Mouse (Mus musculus): Measurements from ENCODE around the gene Spata45. TPM values are rescaled to one million over a fixed set of nuclear protein-coding genes. Genes with fewer than 3 reads are reported as not detected.

Gene Spata45
- total RNA-seq, 2 experiments from 2014 or later = not detected

GRCm38 (mm10) chr1:191084951-191085559 lies 48.6 kb downstream of the Spata45 start:
- peak; percentile 40 to 76 for DNase-seq

- DNase-seq = peak in 1 of 2 experiments; percentile 53
These were observed 49.2 kb downstream of the Spata45 start for GRCm38 (mm10) chr1:191085597-191085996.

DNA sequence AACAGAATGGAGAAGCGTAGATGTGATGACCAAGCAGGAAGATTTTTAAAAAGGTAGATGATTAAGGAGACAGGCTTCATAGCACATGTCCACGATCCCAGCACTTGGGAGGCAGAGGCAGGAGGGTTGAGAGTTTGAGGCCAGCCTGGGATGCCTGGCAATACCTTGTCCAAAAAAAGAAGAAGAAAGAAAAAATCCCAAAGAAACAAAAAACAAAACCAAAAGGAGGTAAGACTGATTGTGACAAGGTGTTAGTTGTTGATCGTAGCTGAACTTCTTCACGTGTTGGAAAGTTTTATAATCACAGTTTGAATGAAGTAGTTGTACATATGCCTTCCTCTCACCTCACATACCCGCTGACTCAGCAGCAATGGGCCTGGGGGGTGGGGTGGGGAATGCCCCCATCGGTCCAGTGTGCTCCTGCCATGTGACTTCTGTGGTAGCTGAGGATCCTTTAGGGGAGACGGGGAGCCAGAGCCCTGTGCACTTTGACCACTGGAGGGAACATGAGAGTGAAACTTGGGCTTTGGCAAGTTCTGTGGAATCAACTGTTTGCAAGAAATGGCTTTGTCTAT lies 50.0 kb downstream of the Spata45 start:
- DNase-seq = no peak

GRCm38 (mm10) chr1:191086960-191087359 lies 50.5 kb downstream of the Spata45 start:
- DNase-seq = no peak

- DNase-seq = no peak
These were observed 51.5 kb downstream of the Spata45 start for GRCm38 (mm10) chr1:191087955-191088354.

GRCm38 (mm10) chr1:191089355-191089754 lies 52.9 kb downstream of the Spata45 start:
- no peak for DNase-seq

- DNase-seq = no peak
These were observed 55.6 kb downstream of the Spata45 start for GRCm38 (mm10) chr1:191092050-191092449.

Other genes starting within 250 kb of the Spata45 start
- 10 to 100 TPM; 16.6 to 19.8 TPM for gene Rps6kc1, start 124.9 kb upstream of the Spata45 start, total RNA-seq (2021)
- gene Angel2, start 111.5 kb upstream of the Spata45 start, total RNA-seq (2021) = 10 to 100 TPM; 23.2 to 28.2 TPM
- gene Vash2, start 57.3 kb upstream of the Spata45 start, total RNA-seq (2021) = under 1 TPM; 0.20 to 0.33 TPM
- gene Flvcr1, start 10.5 kb upstream of the Spata45 start, total RNA-seq (2021) = 1 to 10 TPM; 3.4 to 4.1 TPM
- gene Tatdn3, start 26.3 kb downstream of the Spata45 start, total RNA-seq (2021) = 10 to 100 TPM; 11.0 TPM
- gene Nsl1, start 26.4 kb downstream of the Spata45 start, total RNA-seq (2021) = under 1 TPM; 0.67 to 0.77 TPM
- under 1 TPM; 0.25 to 0.93 TPM for gene Batf3, start 61.2 kb downstream of the Spata45 start, total RNA-seq (2021)
- not detected for gene Fam71a, start 128.2 kb downstream of the Spata45 start, total RNA-seq (2021)
- gene Atf3, start 181.4 kb downstream of the Spata45 start, total RNA-seq (2021) = 10 to 100 TPM; 11.7 to 19.1 TPM